Mouse (Mus musculus) heart, postnatal 36 days (tissue): ENCODE data around the gene Zc3h4. TPM values are rescaled to one million over a fixed set of nuclear protein-coding genes. Genes with fewer than 3 reads are reported as not detected.
"Not testable (repeated sequence)": the region's sequence is repeated elsewhere in the genome, so short reads cannot be mapped to it uniquely, and the experiment has no call there.

Experiments
- DNase-seq, 2 experiments: peaks; one replicate each; pipeline ENCODE4 v3.0.0; 2021 to 2022
- intact Hi-C: fragments of 180-260 bp; cut with DNase I; formaldehyde crosslinking; loops from one replicate; pipeline ENCODE4 v1.15.1; 2025
- total RNA-seq, 2 experiments: library from RNA; stranded (reverse); gene quantifications; 2 replicates each; pipeline ENCODE4 v1.2.3; 2021

Gene Zc3h4
- 10 to 100 TPM; 28.9 to 37.8 TPM for total RNA-seq

GRCm38 (mm10) chr7:16400689-16401611, at the start of gene Zc3h4:
Gene Zc3h4, plus strand, starts transcription at chr7:16400910.
- intact Hi-C loops: loop anchor here (1.0 kb wide), 1 partner anchor 88 kb away; no protein-coding TSS in a partner anchor
- DNase-seq: peak; percentile 87 to 97

DNA sequence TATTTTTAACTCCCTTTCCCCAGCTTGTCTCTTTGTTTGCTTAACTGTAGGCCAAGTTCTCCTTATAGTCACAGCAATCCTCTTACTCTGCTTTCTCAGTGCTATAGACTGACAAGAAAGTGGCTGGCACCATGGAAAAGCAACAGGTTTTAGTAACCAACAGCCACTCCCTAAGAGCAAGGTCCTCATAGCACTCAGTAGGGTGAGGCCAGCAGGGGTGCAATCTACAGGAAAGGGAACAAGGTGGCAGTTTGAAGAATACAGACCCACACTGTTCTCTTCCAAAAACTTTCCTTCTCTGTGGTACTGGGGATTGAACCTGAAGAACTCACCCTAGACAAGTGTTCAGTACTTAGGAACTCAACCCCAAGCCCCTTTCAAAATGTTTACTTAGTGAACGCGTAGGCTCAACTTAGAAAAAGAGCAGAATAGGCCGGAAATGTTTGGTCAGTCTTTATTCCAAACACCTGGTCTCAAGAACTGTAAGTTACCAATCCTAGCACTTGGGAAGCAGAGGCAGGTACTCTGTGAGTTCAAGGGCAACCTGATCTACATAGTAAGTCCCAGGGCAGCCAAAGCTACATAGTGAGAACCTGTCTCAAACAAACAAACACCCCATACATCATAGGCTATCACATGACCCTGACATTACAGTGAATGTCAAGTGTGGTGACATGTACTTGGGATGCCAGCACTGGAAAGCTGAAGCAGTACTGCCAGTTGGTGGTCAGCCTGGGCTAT, 44.7 kb upstream of the Zc3h4 start:
- DNase-seq: no peak
- intact Hi-C loops: no loop called here

GRCm38 (mm10) chr7:16357602-16358001, 43.1 kb upstream of the Zc3h4 start:
- no peak for DNase-seq
- intact Hi-C loops: no loop called here

- intact Hi-C loops: no loop called here
- no peak for DNase-seq
Observed at GRCm38 (mm10) chr7:16364319-16364718, 36.4 kb upstream of the Zc3h4 start.

- intact Hi-C loops: no loop called here
- no peak for DNase-seq
Observed at GRCm38 (mm10) chr7:16364901-16365500, 35.7 kb upstream of the Zc3h4 start.

DNA sequence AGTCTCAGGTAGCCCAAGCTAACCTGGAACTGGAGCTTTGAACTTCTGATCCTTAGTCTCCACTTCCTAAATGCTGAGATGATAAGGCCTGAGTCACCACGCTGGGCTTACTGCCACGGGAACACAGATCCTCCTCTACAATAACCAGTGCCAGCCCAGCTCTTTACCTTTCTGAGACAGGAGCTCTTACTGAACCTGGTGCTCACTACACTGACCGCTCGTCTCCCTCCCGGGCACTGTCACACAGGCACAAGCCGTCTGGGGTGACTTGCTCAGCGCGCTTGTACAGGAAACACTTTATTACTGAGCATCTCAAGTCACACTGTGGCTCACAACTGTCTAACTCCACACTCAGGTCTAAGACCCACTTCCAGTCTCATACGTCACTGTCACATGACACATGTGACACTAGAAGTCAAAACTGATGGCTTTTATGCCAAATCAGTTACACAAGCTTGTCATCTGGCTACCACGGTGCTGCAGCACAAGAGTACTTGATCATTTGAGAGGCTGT, 34.5 kb upstream of the Zc3h4 start:
- intact Hi-C loops: loop anchor here (2.0 kb wide), 1 partner anchor 37 kb away; no protein-coding TSS in a partner anchor
- peak in 1 of 2 experiments; percentile 22 for DNase-seq

- DNase-seq: no peak
- intact Hi-C loops: loop anchor here (2.0 kb wide), 1 partner anchor 38 kb away; no protein-coding TSS in a partner anchor
Observed at GRCm38 (mm10) chr7:16366669-16367068, 34.0 kb upstream of the Zc3h4 start.

DNA sequence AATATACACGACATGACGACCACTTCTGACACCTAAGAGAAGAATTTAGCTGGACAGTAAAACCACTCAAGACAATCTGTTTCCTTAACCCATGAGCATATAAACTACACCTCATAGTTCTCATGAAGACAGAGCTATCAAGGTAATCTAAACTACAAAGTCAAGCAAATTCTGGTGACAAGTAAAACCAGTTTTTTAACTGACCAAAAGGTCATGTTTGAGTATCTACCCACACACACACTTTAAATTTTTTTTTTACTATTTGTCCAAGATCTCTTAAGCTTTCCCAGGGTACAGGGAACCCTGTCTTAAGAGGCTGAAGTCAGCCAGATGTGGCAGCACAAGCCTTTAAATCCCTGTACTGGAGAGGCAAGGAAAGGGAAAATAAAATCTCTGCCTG, 31.9 kb upstream of the Zc3h4 start:
- intact Hi-C loops: no loop called here

GRCm38 (mm10) chr7:16370596-16370995, 30.1 kb upstream of the Zc3h4 start:
- intact Hi-C loops: loop anchor here (10.0 kb wide), 1 partner anchor 54 kb away; no protein-coding TSS in a partner anchor

More for the DNA sequence above, 31.9 kb upstream of the Zc3h4 start:
- DNase-seq: no peak

GRCm38 (mm10) chr7:16373719-16374118, 27.0 kb upstream of the Zc3h4 start:
- intact Hi-C loops: loop anchor here (1.0 to 10.0 kb wide), 2 partner anchors 51 to 79 kb away; no protein-coding TSS in a partner anchor
- DNase-seq: no peak

More at GRCm38 (mm10) chr7:16370596-16370995, 30.1 kb upstream of the Zc3h4 start:
- DNase-seq: no peak

GRCm38 (mm10) chr7:16374989-16375388, 25.7 kb upstream of the Zc3h4 start:
- intact Hi-C loops: loop anchor here (1.0 to 10.0 kb wide), 3 partner anchors 50 to 183 kb away; no protein-coding TSS in a partner anchor
- DNase-seq: no peak

GRCm38 (mm10) chr7:16376505-16376904, 24.2 kb upstream of the Zc3h4 start:
- peak; percentile 56 to 57 for DNase-seq
- intact Hi-C loops: loop anchor here (1.0 to 10.0 kb wide), 3 partner anchors 48 to 184 kb away; no protein-coding TSS in a partner anchor

- peak; percentile 95 to 97 for DNase-seq
- intact Hi-C loops: no loop called here
Observed at GRCm38 (mm10) chr7:16387160-16388041, 13.3 kb upstream of the Zc3h4 start, which contains the start of gene Sae1. Gene Sae1, minus strand, starts transcription at chr7:16387806.

GRCm38 (mm10) chr7:16389942-16390341, 10.8 kb upstream of the Zc3h4 start:
- intact Hi-C loops: not testable (repeated sequence)

DNA sequence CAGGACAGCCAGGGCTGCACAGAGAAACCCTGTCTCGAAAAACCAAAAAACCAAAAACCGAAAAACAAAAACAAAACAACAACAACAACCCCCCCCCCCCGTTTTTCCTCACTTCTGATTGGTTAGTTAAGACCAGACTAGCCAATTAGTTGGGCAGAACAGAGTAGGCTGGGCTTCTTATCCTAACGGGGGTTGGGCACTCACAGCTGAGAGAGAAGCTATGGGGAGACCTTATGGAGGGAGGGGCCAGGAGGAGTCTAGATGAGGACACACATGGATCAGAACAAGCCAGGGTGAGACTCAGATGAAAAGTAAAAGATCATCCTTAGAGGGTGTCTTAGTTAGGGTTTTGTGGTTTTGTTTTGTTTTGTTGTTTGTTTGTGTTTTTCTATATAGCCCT, 7.8 kb upstream of the Zc3h4 start:
- no peak for DNase-seq
- intact Hi-C loops: no loop called here

More at GRCm38 (mm10) chr7:16389942-16390341, 10.8 kb upstream of the Zc3h4 start:
- DNase-seq: not testable (repeated sequence)

DNA sequence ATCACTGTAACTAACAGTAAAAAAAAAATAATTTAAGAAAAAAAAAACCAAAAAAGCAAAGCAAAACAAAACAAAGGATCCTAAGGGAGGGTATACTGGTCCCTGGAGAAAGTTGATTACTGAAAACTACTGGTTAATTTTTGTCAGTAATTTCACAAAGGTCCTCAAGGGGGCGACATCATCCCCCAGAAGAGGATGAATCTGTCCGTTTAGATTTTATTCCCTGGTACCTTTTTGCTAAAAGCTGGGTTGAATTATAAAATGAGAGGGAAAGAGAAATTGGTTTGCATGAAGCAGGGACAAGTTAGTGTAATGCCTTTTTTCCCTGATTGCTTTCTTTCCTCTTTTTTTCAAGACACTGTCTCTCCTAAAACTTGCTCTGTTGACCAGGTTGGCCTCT, 4.8 kb upstream of the Zc3h4 start:
- intact Hi-C loops: loop anchor here (1.0 to 5.0 kb wide), 3 partner anchors 30 to 221 kb away; no protein-coding TSS in a partner anchor
- DNase-seq: peak; percentile 42 to 44

DNA sequence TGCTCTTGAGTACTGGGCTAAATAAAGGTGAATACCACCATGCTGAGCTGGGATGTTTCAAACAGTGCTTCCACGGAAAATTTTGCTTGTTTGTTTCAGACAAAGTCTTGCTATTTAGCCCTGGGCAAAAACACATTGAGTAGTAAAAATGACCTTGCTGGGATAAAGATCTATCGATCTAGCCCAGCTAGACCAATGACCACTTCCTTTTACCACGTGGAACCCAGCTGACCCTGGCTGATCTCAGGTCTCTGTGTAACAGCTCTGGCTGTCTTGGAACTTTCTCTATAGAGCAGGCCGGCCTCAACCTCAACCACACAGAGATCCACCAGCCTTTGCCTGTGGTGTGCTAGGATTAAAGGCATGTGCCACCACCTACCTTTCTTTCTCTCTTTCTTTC, 3.2 kb upstream of the Zc3h4 start:
- DNase-seq: no peak
- intact Hi-C loops: loop anchor here (5.0 kb wide), 1 partner anchor 220 kb away; no protein-coding TSS in a partner anchor

GRCm38 (mm10) chr7:16398387-16399050, 2.2 kb upstream of the Zc3h4 start:
- intact Hi-C loops: loop anchor here (5.0 kb wide), 1 partner anchor 219 kb away; no protein-coding TSS in a partner anchor
- DNase-seq: no peak
